Mouse (Mus musculus) embryo, embryonic 10 days (tissue): ENCODE data around the gene Deup1.
"Not testable (repeated sequence)": the region's sequence is repeated elsewhere in the genome, so short reads cannot be mapped to it uniquely, and the experiment has no call there.

Source experiments
- DNase-seq: peaks from one replicate; pipeline ENCODE4 v3.0.0-alpha.2; 2015; ENCODE audit warnings: low spot score

Deup1 gene

DNA sequence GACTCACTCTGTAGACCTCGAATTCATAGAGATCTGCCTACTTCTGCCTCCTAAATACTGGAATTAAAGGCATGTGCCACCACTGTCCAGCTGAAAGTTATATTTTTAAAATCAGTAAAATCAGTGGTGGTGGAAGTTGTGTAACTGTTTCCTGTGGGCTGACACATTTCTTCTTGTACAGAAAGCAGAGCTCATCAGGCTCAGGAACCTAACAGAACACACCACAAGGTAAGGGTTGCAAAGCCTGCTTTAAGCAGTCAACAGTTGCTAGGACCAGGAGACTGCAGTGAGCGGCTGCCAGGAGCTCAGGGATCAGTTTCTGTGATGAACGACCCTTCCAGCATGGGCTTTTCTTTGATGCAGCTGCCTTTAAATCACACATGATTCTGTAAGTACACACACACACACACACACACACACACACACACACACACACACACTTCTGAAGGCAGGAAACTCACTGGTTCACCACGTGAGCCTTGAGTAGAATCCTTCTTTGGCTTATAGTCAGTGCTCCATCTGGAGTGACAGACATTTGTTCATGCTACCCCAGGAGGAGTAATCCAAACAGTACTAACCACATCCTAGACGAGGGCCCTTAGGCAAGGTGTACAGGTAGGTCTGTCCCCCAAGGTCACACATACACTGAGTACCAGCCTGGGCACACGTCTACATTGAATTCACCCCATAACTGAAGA is 40.4 kb downstream of the Deup1 start:
- DNase-seq, result no peak

DNA sequence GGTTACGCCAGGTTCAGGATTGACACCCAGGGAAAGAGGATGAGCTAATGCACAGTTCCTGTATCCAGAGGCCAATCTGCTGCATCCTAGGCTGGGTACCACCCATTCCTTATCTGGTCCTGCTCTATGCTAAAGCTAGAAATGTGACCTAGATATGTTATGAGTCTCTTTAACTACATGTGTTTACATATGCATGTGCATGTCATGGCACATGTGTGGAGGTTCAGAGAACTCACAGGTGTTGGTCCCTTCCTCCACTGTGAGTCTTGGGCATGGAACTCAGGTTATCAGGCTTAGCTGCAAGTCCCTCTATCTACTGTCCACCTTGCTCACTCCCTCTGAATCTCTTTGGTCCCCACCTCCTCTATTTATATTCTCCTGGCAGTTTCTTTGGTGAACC is 41.8 kb downstream of the Deup1 start:
- no peak for DNase-seq

- no peak for DNase-seq
Measured at GRCm38 (mm10) chr9:15584209-15584608, 43.5 kb downstream of the Deup1 start.

DNA sequence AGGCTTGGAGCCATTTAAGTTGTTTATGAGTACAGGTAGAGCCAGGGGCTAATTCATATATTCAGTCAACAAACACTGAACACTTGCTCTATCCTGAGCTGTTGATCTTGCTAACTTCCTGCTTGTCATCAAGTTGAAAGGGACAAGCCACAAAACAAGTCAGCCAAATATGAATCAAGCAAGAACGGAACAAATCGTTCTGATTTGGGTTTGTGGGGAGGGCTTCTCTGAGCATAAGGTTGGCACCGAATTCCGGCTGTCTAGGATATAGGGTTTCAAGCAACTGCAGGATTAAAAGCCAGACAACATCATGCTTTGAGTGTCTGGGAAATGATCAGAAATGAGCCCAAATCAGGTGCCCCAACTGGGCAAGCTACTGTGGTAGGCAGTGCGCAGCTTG is 45.7 kb downstream of the Deup1 start:
- no peak for DNase-seq

- DNase-seq, result no peak
Measured at GRCm38 (mm10) chr9:15580176-15580575, 47.6 kb downstream of the Deup1 start.

DNA sequence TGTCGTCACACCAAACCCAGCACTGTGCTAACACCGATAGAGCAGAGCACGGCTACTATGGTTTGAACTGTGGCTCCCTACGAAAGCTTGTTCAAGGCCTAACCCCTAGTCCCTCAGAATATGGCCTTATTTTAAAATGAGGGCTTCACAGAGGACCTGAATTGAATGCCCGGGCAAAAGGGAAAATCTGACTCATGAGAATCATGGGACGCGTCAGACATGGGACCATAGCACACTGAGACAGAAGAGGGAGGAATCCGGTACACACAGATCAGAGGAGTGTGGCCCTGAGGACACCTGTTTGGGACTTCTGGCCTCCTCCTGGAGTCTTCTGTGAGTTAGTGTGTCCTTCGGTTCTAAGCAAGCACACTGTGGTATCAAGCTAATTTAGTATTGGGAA is 48.8 kb downstream of the Deup1 start:
- no peak for DNase-seq

- no peak for DNase-seq
Measured at GRCm38 (mm10) chr9:15578427-15578826, 49.3 kb downstream of the Deup1 start.

DNA sequence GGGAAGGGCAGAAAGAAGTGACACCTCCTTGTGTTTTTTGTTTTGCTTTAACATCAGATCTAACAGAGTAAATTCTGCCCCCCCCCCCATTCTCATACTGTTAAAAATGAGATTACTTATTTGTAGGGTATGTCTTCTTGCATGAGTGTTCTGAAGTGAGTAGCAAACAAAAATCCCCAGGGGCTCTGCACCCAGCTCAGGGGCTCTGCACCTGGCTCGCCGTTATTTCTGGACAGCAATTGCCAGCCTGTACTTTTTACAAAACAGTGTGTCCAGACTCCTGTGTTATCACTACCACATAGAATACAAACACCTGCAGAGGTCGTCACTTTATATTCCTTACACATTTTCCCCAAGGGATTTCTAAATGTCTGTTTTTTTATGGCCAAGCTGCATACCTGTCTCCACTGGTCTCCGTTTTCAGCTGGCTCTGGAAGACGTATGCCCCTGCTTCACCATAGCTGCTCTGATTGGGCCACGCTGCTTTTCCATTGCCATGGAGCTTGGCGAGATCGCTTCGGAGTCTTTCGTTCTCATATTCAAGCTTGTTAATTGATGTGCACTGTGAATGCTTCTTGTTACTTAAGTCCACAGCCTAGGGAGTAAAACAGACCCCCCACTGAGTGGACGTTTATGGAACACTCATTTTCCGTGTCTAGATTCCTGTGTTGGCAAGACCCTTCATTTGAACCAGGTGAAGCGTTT is 52.8 kb downstream of the Deup1 start:
- DNase-seq, result no peak

DNA sequence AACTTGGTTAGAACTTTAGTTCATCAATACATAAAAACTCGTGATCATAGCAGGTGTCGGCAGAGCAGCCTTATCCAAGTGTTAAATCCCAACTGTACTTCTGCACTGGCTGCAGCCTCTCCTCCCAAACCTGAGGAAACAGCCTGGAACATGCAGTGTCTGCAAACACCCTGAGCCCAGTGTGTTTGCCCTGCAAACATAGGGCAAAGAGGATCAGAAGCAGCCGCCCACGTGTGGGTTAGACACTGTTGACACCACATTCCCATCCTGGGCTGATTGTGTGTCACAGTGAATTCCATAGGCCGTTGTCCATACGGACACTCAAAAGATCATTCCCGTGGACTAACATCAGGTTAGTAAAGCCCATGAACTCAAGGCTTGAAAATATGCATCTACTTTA is 65.4 kb downstream of the Deup1 start:
- DNase-seq, result no peak

GRCm38 (mm10) chr9:15560451-15560850 is 67.3 kb downstream of the Deup1 start:
- no peak for DNase-seq

DNA sequence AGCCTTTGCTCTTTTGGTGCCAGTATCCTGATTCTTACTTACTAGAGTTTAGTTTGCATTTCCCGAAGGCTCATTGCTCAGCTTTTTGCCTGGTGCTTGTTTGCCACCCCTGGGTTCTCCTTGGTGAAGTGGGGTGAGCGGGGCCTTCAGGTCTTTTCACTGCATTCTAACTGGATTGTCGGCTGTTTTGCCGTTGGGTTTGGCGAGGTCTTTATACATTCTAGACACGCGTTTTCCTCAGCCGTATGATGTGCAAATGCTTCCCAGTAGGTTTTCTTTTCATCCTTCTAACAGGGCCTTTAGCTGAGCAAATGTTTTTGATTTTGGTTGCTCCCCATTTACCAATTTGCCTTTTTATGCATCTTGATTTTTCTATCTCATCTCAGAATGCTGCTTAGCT is 74.4 kb downstream of the Deup1 start:
- DNase-seq, result no peak

GRCm38 (mm10) chr9:15551933-15552851 is 75.5 kb downstream of the Deup1 start:
- DNase-seq, result no peak

DNA sequence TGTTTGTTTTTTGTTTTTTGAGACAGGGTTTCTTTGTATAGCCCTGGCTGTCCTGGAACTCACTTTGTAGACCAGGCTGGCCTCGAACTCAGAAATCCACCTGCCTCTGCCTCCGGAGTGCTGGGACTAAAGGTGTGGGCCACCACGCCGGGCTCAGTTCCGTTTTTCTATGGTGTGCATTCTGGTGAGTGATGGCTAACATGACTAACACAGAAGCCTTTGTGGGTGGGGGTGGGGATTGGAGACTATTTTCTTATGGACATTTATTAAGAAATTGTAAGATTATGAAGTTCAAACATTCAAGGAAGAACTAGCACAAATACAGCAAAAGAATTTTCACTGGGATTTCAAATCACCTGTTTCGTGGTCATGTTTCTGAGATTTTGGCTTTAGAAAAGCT is 76.7 kb downstream of the Deup1 start:
- not testable (repeated sequence) for DNase-seq

DNA sequence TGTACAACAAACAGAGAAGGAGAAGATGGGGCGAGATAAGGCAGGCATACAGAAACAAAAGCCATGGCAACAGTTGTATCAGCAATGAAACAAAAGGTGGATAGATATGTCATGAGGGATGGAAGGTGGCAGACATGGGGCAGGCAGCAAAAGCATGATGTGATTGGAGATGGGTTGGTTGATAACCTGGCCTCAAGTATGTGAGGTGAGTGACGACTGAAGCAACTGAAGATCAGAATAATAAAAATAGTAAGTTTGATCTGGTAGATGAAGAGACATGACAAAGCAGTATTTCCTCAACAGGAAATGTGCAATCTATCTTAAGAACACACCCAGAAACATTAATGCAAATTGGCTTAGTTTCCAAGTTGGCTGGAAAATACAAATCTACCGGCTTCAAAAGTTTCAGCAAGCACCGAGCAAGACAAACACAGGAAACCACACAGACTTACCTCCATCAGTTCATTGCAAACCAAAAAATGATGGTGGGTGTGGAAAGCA is 77.2 kb downstream of the Deup1 start:
- DNase-seq, result no peak

DNA sequence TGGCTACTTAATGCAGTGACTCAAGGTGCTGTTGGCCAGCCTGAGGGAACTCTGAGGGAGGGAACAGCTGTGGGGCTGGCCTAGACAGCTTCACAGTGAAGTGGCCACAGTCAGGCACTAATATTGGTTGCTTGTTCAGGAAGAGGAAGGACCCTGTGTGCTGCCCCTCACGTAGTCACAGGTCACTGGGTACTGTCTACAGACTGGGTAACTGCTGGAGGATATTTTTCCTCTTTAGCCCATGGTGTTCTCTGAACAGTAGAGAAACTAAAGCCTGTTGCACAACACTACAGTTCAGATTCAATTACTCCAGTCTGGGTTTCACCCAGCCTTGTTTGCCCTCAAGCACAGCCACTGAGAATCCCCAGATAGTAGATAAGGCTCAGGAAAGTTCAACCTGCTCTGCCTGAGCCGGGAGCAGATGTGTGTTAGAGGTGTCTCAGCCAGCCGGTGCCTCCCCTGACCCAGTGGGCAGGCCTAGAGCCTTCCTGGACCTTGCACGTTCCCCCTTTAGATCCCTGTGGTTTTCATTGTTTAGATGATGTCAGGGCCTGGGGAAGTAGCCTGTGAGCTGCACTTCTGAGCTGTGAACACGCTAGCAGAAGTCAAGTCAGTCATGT is 85.9 kb downstream of the Deup1 start:
- DNase-seq, result no peak

- DNase-seq, result no peak
Measured at GRCm38 (mm10) chr9:15538979-15539533, 88.7 kb downstream of the Deup1 start.

DNA sequence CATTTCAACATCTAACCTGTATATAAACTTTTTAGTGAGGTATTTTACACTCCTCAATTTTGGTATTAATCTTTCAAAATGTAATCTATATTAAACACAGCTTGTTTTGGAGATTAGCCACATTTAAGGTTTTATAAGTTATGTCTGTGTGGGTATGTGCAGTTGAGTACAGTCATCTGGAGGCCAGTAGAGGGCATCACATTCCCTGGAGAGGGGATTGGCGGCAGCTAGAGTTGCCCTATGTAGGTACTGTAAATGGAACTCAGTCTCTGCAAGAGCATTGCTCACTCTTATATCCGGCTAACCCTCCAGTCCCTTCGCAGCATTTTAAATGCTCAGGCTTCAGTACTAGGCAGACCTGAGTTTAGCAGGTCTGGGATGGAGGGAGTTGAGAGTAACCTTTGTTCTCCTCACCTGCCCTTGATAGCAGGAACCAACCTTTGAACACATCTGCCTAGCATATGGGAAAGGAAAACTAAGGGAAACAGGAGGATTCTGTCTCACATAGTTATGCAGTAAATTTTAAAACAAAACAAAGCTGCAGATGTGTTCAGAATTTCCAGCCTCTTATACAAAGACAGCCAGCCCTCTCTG is 90.2 kb downstream of the Deup1 start:
- no peak for DNase-seq

- DNase-seq, result no peak
Measured at GRCm38 (mm10) chr9:15536861-15537426, 90.8 kb downstream of the Deup1 start.

DNA sequence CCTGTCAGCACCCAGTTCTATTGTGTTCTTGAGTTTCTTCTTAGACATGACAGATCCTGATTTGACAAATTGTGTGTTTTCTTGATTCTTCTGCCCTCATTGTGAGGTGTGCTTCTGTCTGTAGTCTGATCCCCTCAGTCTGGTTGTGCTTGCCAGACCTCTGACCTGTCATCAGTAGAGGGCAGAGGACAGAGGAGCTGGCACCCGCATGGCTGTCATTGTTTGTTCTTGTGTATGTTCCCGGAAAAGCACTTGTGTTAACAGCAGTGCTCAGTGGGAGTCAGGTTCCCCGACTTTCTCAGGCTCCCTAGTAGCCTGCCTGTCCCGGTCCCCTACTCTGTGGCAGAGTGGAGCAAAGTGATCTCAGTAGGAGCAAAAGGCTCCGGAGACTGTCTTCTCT is 92.3 kb downstream of the Deup1 start:
- no peak for DNase-seq

DNA sequence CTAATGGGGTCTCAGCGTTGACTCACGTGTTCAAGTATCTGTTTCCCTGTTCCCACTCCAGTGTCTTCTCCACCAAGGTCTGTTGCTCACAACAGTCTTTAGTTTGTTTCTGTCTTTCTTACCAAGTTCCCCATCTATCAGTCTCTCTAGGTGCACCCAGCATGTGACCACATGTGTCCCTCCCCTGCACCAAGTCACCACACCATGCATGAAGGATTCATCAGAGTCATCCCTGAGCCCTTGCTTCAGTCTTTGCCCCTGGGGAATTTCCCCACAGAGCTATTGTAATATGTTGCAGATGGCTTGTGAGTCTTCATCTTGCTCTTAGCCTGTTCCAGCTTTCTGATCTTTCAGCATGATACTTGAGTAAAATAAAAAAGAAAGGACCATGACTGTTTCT is 93.6 kb downstream of the Deup1 start:
- DNase-seq, result no peak
